Mouse (Mus musculus) embryonic facial prominence, embryonic 10.5 days (tissue): ENCODE measurements around the gene Ikbke. TPM values are rescaled to one million over a fixed set of nuclear protein-coding genes. Genes with fewer than 3 reads are reported as not detected.

ENCODE experiments used
- DNase-seq: peaks from one replicate; pipeline ENCODE4 v3.0.0-alpha.2; 2017; ENCODE audit warnings: low spot score
- H3K27ac ChIP-seq: fragments of 300-500 bp; sonication (generic); replicated peaks from 2 replicates; pipeline ENCODE4 v1.5.1; 2016; ENCODE audit warnings: mild to moderate bottlenecking
- H3K27me3 ChIP-seq: fragments of 300-500 bp; sonication (generic); replicated peaks from 2 replicates; pipeline ENCODE4 v1.6.1; 2016; ENCODE audit warnings: low read depth, mild to moderate bottlenecking; ENCODE audit not compliant: poor library complexity, severe bottlenecking
- H3K36me3 ChIP-seq: fragments of 300-500 bp; sonication (generic); replicated peaks from 2 replicates; pipeline ENCODE4 v1.6.1; 2016; ENCODE audit warnings: mild to moderate bottlenecking, moderate library complexity
- H3K4me1 ChIP-seq: fragments of 300-500 bp; sonication (generic); 2 replicates; pipeline ENCODE4 v1.6.1; 2016
- H3K4me3 ChIP-seq: fragments of 300-500 bp; sonication (generic); 2 replicates; pipeline ENCODE4 v1.5.1; 2016; ENCODE audit warnings: mild to moderate bottlenecking, moderate library complexity
- H3K9me3 ChIP-seq: fragments of 300-500 bp; sonication (generic); 2 replicates; pipeline ENCODE4 v1.6.1; 2016; ENCODE audit warnings: mild to moderate bottlenecking
- WGBS: fragments of 180-500 bp; shearing (Covaris S2); methylation state at CpG from one replicate; pipeline ENCODE4 v1.1.7; 2016; 5-methylcytosine and 5-hydroxymethylcytosine counted together
- polyA plus RNA-seq: library from polyadenylated mRNA; unstranded; fragments of >200 nt; fragmentation: Nextera tagmentation; extraction: Ambion mirVana; gene quantifications from 2 replicates; pipeline ENCODE4 v1.2.1, GENCODE M21; 2016

Ikbke gene
- polyA plus RNA-seq, 1 experiment from 2014 or later, result 1.6 TPM

GRCm38 (mm10) chr1:131221822-131222590, 57.4 kb downstream of the Ikbke start:
- no peak for DNase-seq
- 83% methylated on average over 13 of the region's 13 CpGs for WGBS
- H3K4me1 ChIP-seq, result 0 out of 2 replicates have a peak, but pooled peaks cover 3% of the 10 kb centered on the region
- H3K4me3 ChIP-seq, result no peak overlapping the region
- no peaks in the 10 kb centered on the region for H3K27me3 ChIP-seq
- H3K36me3 ChIP-seq, result no peaks in the 10 kb centered on the region
- no peak overlapping the region for H3K27ac ChIP-seq
- no peaks in the 10 kb centered on the region for H3K9me3 ChIP-seq

GRCm38 (mm10) chr1:131218933-131219332, 60.5 kb downstream of the Ikbke start:
- Histone ChIP-seq H3K27me3 (no peaks in the 10 kb centered on the region), H3K4me3 (no peak overlapping the region), H3K36me3 (no peaks in the 10 kb centered on the region), H3K27ac (no peak overlapping the region), H3K9me3 (no peaks in the 10 kb centered on the region), H3K4me1 (no peaks in the 10 kb centered on the region)
- WGBS, result 92% methylated on average over 11 of the region's 11 CpGs
- DNase-seq, result no peak

GRCm38 (mm10) chr1:131213361-131213760, 66.0 kb downstream of the Ikbke start:
- no peaks in the 10 kb centered on the region for H3K27me3 ChIP-seq
- no peaks in the 10 kb centered on the region for H3K36me3 ChIP-seq
- DNase-seq, result no peak
- no peak overlapping the region for H3K4me3 ChIP-seq
- 0 out of 2 replicates have a peak, but pooled peaks cover 4% of the 10 kb centered on the region for H3K4me1 ChIP-seq
- H3K9me3 ChIP-seq, result no peaks in the 10 kb centered on the region
- no peak overlapping the region for H3K27ac ChIP-seq
- WGBS, result 81% methylated on average over 6 of the region's 6 CpGs

GRCm38 (mm10) chr1:131212956-131213355, 66.5 kb downstream of the Ikbke start:
- H3K36me3 ChIP-seq, result no peaks in the 10 kb centered on the region
- no peak overlapping the region for H3K4me3 ChIP-seq
- H3K4me1 ChIP-seq, result 0 out of 2 replicates have a peak, but pooled peaks cover 4% of the 10 kb centered on the region
- no peaks in the 10 kb centered on the region for H3K27me3 ChIP-seq
- 60% methylated on average over 5 of the region's 5 CpGs for WGBS
- DNase-seq, result no peak
- no peaks in the 10 kb centered on the region for H3K9me3 ChIP-seq
- no peak overlapping the region for H3K27ac ChIP-seq

- Histone ChIP-seq H3K27ac (no peak overlapping the region), H3K27me3 (no peaks in the 10 kb centered on the region), H3K36me3 (no peaks in the 10 kb centered on the region), H3K9me3 (no peaks in the 10 kb centered on the region), H3K4me3 (no peak overlapping the region), H3K4me1 (peaks cover 8% of the 10 kb centered on the region; the same call in 1 of the 2 replicates)
- WGBS, result 78% methylated on average over 1 of the region's 1 CpGs
- no peak for DNase-seq
Observed at GRCm38 (mm10) chr1:131211655-131212054, 67.8 kb downstream of the Ikbke start.

- Histone ChIP-seq H3K4me3 (no peak overlapping the region), H3K9me3 (no peaks in the 10 kb centered on the region), H3K27ac (no peak overlapping the region), H3K4me1 (peaks cover 8% of the 10 kb centered on the region; the same call in 1 of the 2 replicates), H3K36me3 (no peaks in the 10 kb centered on the region), H3K27me3 (no peaks in the 10 kb centered on the region)
- no peak for DNase-seq
- WGBS, result 81% methylated on average over 8 of the region's 8 CpGs
Observed at GRCm38 (mm10) chr1:131209971-131210426, 69.4 kb downstream of the Ikbke start.

GRCm38 (mm10) chr1:131208800-131209199, 70.6 kb downstream of the Ikbke start:
- no peaks in the 10 kb centered on the region for H3K36me3 ChIP-seq
- 84% methylated on average over 6 of the region's 6 CpGs for WGBS
- H3K27ac ChIP-seq, result no peak overlapping the region
- no peaks in the 10 kb centered on the region for H3K9me3 ChIP-seq
- H3K4me1 ChIP-seq, result peaks cover 8% of the 10 kb centered on the region; the same call in 1 of the 2 replicates
- no peak overlapping the region for H3K4me3 ChIP-seq
- DNase-seq, result no peak
- no peaks in the 10 kb centered on the region for H3K27me3 ChIP-seq

- no peak for DNase-seq
- Histone ChIP-seq H3K9me3 (no peaks in the 10 kb centered on the region), H3K4me3 (no peak overlapping the region), H3K36me3 (no peaks in the 10 kb centered on the region), H3K27ac (0 out of 2 replicates have a peak overlapping the region, but pooled peaks have one; percentile 40), H3K4me1 (peaks cover 7% of the 10 kb centered on the region; the same call in 1 of the 2 replicates), H3K27me3 (no peaks in the 10 kb centered on the region)
- 83% methylated on average over 5 of the region's 5 CpGs for WGBS
Observed at GRCm38 (mm10) chr1:131208081-131208480, 71.3 kb downstream of the Ikbke start.

- Histone ChIP-seq H3K9me3 (no peaks in the 10 kb centered on the region), H3K27me3 (no peaks in the 10 kb centered on the region), H3K4me1 (peaks cover 4% of the 10 kb centered on the region; the same call in 1 of the 2 replicates), H3K27ac (peak overlapping the region; percentile 40; the same call in 1 of the 2 replicates), H3K36me3 (no peaks in the 10 kb centered on the region), H3K4me3 (no peak overlapping the region)
- WGBS, result 11% methylated on average over 5 of the region's 5 CpGs
- peak; percentile 73 for DNase-seq
Observed at GRCm38 (mm10) chr1:131207531-131207930, 71.9 kb downstream of the Ikbke start.

GRCm38 (mm10) chr1:131206342-131206741, 73.1 kb downstream of the Ikbke start:
- Histone ChIP-seq H3K27ac (no peak overlapping the region), H3K4me1 (peaks cover 7% of the 10 kb centered on the region; the same call in 1 of the 2 replicates), H3K9me3 (no peaks in the 10 kb centered on the region), H3K4me3 (no peak overlapping the region), H3K36me3 (no peaks in the 10 kb centered on the region), H3K27me3 (no peaks in the 10 kb centered on the region)
- DNase-seq, result no peak
- 84% methylated on average over 5 of the region's 5 CpGs for WGBS

GRCm38 (mm10) chr1:131204461-131204860, 74.9 kb downstream of the Ikbke start:
- H3K27ac ChIP-seq, result no peak overlapping the region
- H3K27me3 ChIP-seq, result 0 out of 2 replicates have a peak, but pooled peaks cover 6% of the 10 kb centered on the region
- no peak for DNase-seq
- WGBS, result 75% methylated on average over 8 of the region's 8 CpGs
- peaks cover 17% of the 10 kb centered on the region for H3K4me1 ChIP-seq
- no peak overlapping the region for H3K4me3 ChIP-seq
- no peaks in the 10 kb centered on the region for H3K36me3 ChIP-seq
- H3K9me3 ChIP-seq, result no peaks in the 10 kb centered on the region
